Mouse (Mus musculus): Measurements from ENCODE around the gene Pax1. TPM values are rescaled to one million over a fixed set of nuclear protein-coding genes. Genes with fewer than 3 reads are reported as not detected.

Pax1 gene
- polyA plus RNA-seq, 1 experiment from 2014 or later, result 4.7 TPM

- Histone ChIP-seq H3K36me3 (no peaks in the 10 kb centered on the region), H3K27ac (no peak overlapping the region), H3K4me2 (replicated peaks) (peak overlapping the region; percentile 45), H3K9ac (no peak overlapping the region; the same call in 1 of the 2 replicates), H3K9me3 (replicated peaks) (no peaks in the 10 kb centered on the region), H3K4me1 (peaks cover 6% of the 10 kb centered on the region), H3K4me3 (peak overlapping the region; percentile 26), H3K27me3 (peaks cover 93% of the 10 kb centered on the region)
- WGBS, result under 1% methylated on average over 68 of the region's 80 CpGs
- peak; percentile 48; the same call in 1 of the 2 replicates for ATAC-seq (ENCODE audit: low FRiP score)
Observed at GRCm38 (mm10) chr2:147364982-147365907, 3.5 kb downstream of the Pax1 start.

DNA sequence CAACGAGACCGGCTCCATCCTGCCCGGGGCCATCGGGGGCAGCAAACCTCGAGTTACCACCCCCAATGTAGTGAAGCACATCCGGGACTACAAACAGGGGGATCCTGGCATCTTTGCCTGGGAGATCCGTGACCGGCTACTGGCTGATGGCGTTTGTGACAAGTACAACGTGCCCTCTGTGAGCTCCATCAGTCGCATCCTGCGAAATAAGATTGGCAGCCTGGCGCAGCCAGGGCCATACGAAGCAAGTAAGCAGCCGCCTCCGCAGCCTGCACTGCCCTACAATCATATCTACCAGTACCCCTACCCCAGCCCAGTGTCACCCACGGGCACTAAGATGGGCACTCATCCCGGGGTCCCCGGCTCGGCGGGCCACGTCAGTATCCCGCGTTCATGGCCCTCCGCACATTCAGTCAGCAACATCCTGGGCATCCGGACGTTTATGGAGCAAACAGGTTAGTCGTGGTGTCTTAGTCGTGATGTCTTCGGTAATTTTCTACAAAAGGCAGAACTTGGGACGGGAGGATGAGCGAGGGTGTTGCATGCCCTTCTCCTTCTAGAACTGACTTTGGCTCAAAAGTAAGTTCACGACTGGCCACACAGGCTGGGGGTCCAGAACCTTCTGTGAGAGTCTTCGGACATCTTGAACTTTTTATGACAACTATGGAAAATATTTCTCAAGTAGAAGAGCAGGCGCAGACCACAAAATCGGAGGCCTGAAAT is 4.3 kb downstream of the Pax1 start:
- no peaks in the 10 kb centered on the region for H3K36me3 ChIP-seq
- H3K9me3 ChIP-seq (replicated peaks), result no peaks in the 10 kb centered on the region
- peak overlapping the region; percentile 45 for H3K4me2 ChIP-seq (replicated peaks)
- no peak overlapping the region; the same call in 1 of the 2 replicates for H3K9ac ChIP-seq
- H3K27me3 ChIP-seq, result peaks cover 93% of the 10 kb centered on the region
- peaks cover 6% of the 10 kb centered on the region for H3K4me1 ChIP-seq
- WGBS, result 3% methylated on average over 36 of the region's 36 CpGs
- H3K27ac ChIP-seq, result no peak overlapping the region
- peak overlapping the region; percentile 26 for H3K4me3 ChIP-seq
- 0 out of 2 replicates have a peak, but pooled peaks have one; percentile 10 for ATAC-seq (ENCODE audit: low FRiP score)

GRCm38 (mm10) chr2:147367246-147367820 is 5.6 kb downstream of the Pax1 start:
- H3K4me3 ChIP-seq, result no peak overlapping the region
- 3% methylated on average over 12 of the region's 12 CpGs for WGBS
- H3K27ac ChIP-seq, result no peak overlapping the region

DNA sequence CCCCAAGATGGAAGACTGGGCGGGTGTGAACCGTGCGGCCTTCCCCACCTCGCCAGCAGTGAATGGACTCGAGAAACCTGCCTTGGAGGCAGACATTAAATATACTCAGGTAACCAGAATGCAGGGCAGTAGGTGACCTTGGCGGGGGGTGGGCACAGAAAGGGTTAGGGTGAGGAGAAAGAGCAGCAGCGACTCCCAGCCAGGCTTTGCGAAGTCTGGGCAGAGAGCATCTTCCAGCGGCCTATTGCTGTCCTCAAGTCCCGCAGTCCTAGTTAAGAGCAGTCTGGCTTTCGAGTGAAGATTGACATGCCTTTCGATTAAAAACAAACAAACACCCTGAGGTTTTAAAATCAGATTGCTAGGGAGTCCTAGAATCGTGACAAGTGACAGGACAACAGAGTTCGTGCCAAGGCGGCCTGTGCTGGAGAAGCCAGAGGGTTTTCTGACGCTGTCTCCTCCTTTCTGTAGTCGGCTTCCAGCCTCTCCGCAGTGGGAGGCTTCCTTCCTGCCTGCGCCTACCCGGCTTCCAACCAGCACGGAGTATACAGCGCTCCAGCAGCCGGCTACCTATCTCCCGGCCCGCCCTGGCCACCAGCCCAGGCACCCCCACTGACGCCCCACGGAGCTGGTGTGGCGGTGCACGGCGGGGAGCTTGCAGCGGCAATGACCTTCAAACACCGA is 6.3 kb downstream of the Pax1 start:
- 0 out of 2 replicates have a peak, but pooled peaks have one; percentile 11 for ATAC-seq (ENCODE audit: low FRiP score)
- Histone ChIP-seq H3K4me3 (peak overlapping the region; percentile 13; the same call in 1 of the 2 replicates), H3K4me1 (peaks cover 6% of the 10 kb centered on the region), H3K4me2 (replicated peaks) (no peak overlapping the region), H3K9ac (no peak overlapping the region), H3K27ac (no peak overlapping the region), H3K27me3 (peaks cover 91% of the 10 kb centered on the region), H3K9me3 (replicated peaks) (no peaks in the 10 kb centered on the region), H3K36me3 (no peaks in the 10 kb centered on the region)
- 2% methylated on average over 32 of the region's 32 CpGs for WGBS

More at GRCm38 (mm10) chr2:147367246-147367820, 5.6 kb downstream of the Pax1 start:
- no peak overlapping the region for H3K9ac ChIP-seq
- H3K9me3 ChIP-seq (replicated peaks), result no peaks in the 10 kb centered on the region
- no peak overlapping the region for H3K4me2 ChIP-seq (replicated peaks)
- peaks cover 6% of the 10 kb centered on the region for H3K4me1 ChIP-seq
- ATAC-seq (ENCODE audit: low FRiP score), result no peak
- H3K27me3 ChIP-seq, result peaks cover 91% of the 10 kb centered on the region
- H3K36me3 ChIP-seq, result no peaks in the 10 kb centered on the region

GRCm38 (mm10) chr2:147369561-147369960 is 7.8 kb downstream of the Pax1 start:
- no peak overlapping the region for H3K9ac ChIP-seq
- H3K4me3 ChIP-seq, result no peak overlapping the region
- peaks cover 91% of the 10 kb centered on the region for H3K27me3 ChIP-seq
- no peak overlapping the region for H3K4me2 ChIP-seq (replicated peaks)
- 2% methylated on average over 9 of the region's 9 CpGs for WGBS
- H3K4me1 ChIP-seq, result peaks cover 9% of the 10 kb centered on the region
- ATAC-seq (ENCODE audit: low FRiP score), result no peak
- H3K36me3 ChIP-seq, result no peaks in the 10 kb centered on the region
- H3K27ac ChIP-seq, result no peak overlapping the region
- no peaks in the 10 kb centered on the region for H3K9me3 ChIP-seq (replicated peaks)

DNA sequence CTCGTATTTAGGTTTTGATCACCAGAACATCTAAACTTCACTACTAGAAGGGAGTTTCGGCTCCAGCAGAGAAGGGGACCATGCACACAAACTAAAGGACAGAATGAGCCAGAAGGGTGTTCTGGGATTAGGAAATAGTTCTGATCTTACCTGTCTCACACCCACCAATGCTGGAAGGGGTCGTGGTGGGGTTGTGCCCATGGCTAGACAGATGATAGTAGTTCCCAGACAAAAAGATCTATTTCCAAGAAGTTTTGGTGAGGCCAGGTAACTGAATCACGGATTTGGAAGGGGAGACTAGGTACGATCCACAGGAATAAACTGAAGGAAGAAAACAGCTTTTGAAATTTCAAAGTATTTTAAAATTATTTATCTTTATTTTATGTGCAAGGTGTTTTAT is 8.4 kb downstream of the Pax1 start:
- no peak overlapping the region for H3K4me3 ChIP-seq
- H3K36me3 ChIP-seq, result no peaks in the 10 kb centered on the region
- no peak overlapping the region for H3K27ac ChIP-seq
- peaks cover 91% of the 10 kb centered on the region for H3K27me3 ChIP-seq
- H3K9me3 ChIP-seq (replicated peaks), result no peaks in the 10 kb centered on the region
- H3K4me1 ChIP-seq, result peaks cover 6% of the 10 kb centered on the region
- WGBS, result 16% methylated on average over 5 of the region's 5 CpGs
- no peak overlapping the region for H3K4me2 ChIP-seq (replicated peaks)
- no peak for ATAC-seq (ENCODE audit: low FRiP score)
- H3K9ac ChIP-seq, result no peak overlapping the region

DNA sequence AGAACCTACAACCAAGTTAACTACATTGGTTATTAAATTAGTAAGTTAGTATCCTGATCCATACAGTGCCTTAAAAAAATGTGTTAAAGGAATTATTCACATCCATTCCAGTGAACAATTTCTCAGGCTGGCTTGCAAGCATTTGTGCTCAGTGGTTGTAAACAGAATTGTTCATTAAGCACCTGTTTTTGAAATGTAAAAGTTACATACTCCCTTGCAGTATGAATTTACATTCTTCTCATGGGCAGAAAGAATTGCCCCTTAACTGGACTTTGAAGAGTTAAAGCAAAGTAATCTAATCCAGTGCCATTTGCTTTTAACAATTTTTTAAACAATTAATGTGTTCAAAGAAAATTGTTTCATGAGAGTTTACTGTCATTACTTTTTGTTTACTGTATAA is 9.6 kb downstream of the Pax1 start:
- ATAC-seq (ENCODE audit: low FRiP score), result no peak
- Histone ChIP-seq H3K36me3 (no peaks in the 10 kb centered on the region), H3K4me3 (no peak overlapping the region), H3K27me3 (peaks cover 90% of the 10 kb centered on the region), H3K9me3 (replicated peaks) (no peaks in the 10 kb centered on the region), H3K4me2 (replicated peaks) (no peak overlapping the region), H3K4me1 (peaks cover 4% of the 10 kb centered on the region; the same call in 1 of the 2 replicates), H3K27ac (no peak overlapping the region), H3K9ac (no peak overlapping the region)

DNA sequence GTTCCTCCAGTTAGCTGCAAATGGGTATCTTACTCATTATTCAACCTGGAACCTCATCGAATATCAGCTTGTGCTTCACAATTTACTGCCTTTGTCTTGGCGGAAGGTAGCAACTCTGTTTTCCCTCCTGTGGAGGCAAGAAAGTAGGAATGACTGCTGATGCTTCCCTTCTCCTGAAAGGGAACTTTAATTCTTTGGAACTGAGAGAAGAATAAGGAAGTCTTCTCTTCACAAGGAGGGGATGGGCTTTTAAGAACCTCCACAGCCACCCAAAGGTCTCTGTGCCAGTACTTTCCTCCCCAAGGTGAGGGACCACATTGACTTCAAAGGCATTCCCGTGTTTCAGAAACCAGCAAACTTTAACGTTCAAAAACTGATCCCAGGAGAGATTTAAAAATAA is 10.1 kb downstream of the Pax1 start:
- no peak overlapping the region for H3K27ac ChIP-seq
- peaks cover 4% of the 10 kb centered on the region; the same call in 1 of the 2 replicates for H3K4me1 ChIP-seq
- 3% methylated on average over 4 of the region's 4 CpGs for WGBS

GRCm38 (mm10) chr2:147372947-147373666 is 11.4 kb downstream of the Pax1 start:
- Histone ChIP-seq H3K4me1 (peaks cover 4% of the 10 kb centered on the region; the same call in 1 of the 2 replicates), H3K4me3 (no peak overlapping the region), H3K9ac (no peak overlapping the region), H3K27me3 (peaks cover 90% of the 10 kb centered on the region), H3K9me3 (replicated peaks) (no peaks in the 10 kb centered on the region), H3K36me3 (no peaks in the 10 kb centered on the region), H3K27ac (no peak overlapping the region), H3K4me2 (replicated peaks) (no peak overlapping the region)
- under 1% methylated on average over 28 of the region's 28 CpGs for WGBS
- ATAC-seq (ENCODE audit: low FRiP score), result no peak

More for the DNA sequence above, 10.1 kb downstream of the Pax1 start:
- Histone ChIP-seq H3K27me3 (peaks cover 90% of the 10 kb centered on the region), H3K36me3 (no peaks in the 10 kb centered on the region), H3K4me3 (no peak overlapping the region), H3K9me3 (replicated peaks) (no peaks in the 10 kb centered on the region), H3K9ac (no peak overlapping the region), H3K4me2 (replicated peaks) (no peak overlapping the region)
- no peak for ATAC-seq (ENCODE audit: low FRiP score)

DNA sequence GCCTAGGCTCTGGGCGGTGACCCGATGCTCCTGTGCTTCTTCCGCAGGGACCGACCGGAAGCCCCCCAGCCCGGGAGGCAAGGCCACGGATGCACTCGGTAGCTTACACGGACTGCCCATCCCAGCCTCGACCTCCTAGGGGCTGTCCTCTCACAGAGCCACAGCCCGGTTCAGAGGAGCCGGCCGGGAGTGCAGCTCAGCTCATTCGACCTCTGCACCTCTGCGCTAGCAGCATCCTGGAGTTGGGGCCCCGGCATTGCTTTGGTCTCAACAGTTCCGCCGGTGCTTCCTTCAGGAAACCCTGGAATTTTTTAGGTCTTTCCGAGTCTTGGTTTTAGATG is 11.9 kb downstream of the Pax1 start:
- under 1% methylated on average over 19 of the region's 19 CpGs for WGBS
- Histone ChIP-seq H3K9me3 (replicated peaks) (no peaks in the 10 kb centered on the region), H3K27ac (no peak overlapping the region), H3K36me3 (no peaks in the 10 kb centered on the region), H3K4me3 (no peak overlapping the region), H3K4me1 (0 out of 2 replicates have a peak, but pooled peaks cover 4% of the 10 kb centered on the region), H3K27me3 (peaks cover 90% of the 10 kb centered on the region), H3K9ac (no peak overlapping the region), H3K4me2 (replicated peaks) (no peak overlapping the region)
- no peak for ATAC-seq (ENCODE audit: low FRiP score)

- Histone ChIP-seq H3K36me3 (no peaks in the 10 kb centered on the region), H3K4me3 (no peak overlapping the region), H3K9ac (no peak overlapping the region), H3K4me1 (0 out of 2 replicates have a peak, but pooled peaks cover 4% of the 10 kb centered on the region), H3K27ac (no peak overlapping the region), H3K27me3 (peaks cover 91% of the 10 kb centered on the region), H3K9me3 (replicated peaks) (no peaks in the 10 kb centered on the region), H3K4me2 (replicated peaks) (no peak overlapping the region)
- ATAC-seq (ENCODE audit: low FRiP score), result no peak
- WGBS, result 5% methylated on average over 4 of the region's 4 CpGs
Observed at GRCm38 (mm10) chr2:147374245-147374644, 12.5 kb downstream of the Pax1 start.
